Mouse (Mus musculus) forebrain, postnatal 0 days (tissue): ENCODE results near the gene Arhgap42. TPM values are rescaled to one million over a fixed set of nuclear protein-coding genes. Genes with fewer than 3 reads are reported as not detected.

Experiments
- ATAC-seq: fragments of 200-750 bp; cut with Nextera tagmentation; 2 replicates; pipeline ENCODE4 v1.8.0; 2017; ENCODE audit warnings: mild to moderate bottlenecking, moderate library complexity
- DNase-seq: peaks from one replicate; pipeline ENCODE4 v3.0.0-alpha.2; 2015
- H3K27ac ChIP-seq: fragments of 300-500 bp; sonication (generic); 2 replicates; pipeline ENCODE4 v1.5.1; 2014; ENCODE audit warnings: low read depth, mild to moderate bottlenecking, antibody characterized with exemption, low read length, moderate library complexity, mixed read lengths
- H3K27me3 ChIP-seq: fragments of 300-500 bp; sonication (generic); 2 replicates; pipeline ENCODE4 v1.6.1; 2014; ENCODE audit warnings: mild to moderate bottlenecking, low read length, mixed read lengths; ENCODE audit not compliant: insufficient read depth
- H3K36me3 ChIP-seq: fragments of 300-500 bp; sonication (generic); 2 replicates; pipeline ENCODE4 v1.6.1; 2014; ENCODE audit warnings: mild to moderate bottlenecking, moderate library complexity; ENCODE audit not compliant: insufficient read depth
- H3K4me1 ChIP-seq: fragments of 300-500 bp; sonication (generic); 2 replicates; pipeline ENCODE4 v1.6.1; 2014; ENCODE audit warnings: antibody characterized with exemption; ENCODE audit not compliant: insufficient read depth
- H3K4me2 ChIP-seq: fragments of 300-500 bp; sonication (generic); 2 replicates; pipeline ENCODE4 v1.6.1; 2014; ENCODE audit warnings: low read depth, mild to moderate bottlenecking, moderate library complexity
- H3K4me3 ChIP-seq: fragments of 300-500 bp; sonication (generic); 2 replicates; pipeline ENCODE4 v1.5.1; 2014; ENCODE audit warnings: low read depth, low read length, mixed read lengths
- H3K9ac ChIP-seq: fragments of 300-500 bp; sonication (generic); 2 replicates; pipeline ENCODE4 v1.6.1; 2014; ENCODE audit warnings: mild to moderate bottlenecking
- H3K9me3 ChIP-seq: fragments of 300-500 bp; sonication (generic); 2 replicates; pipeline ENCODE4 v1.6.1; 2016; ENCODE audit warnings: low read length
- CTCF ChIP-seq: sonication (generic); IDR thresholded peaks from 2 replicates; pipeline ENCODE4 v1.5.1; 2016; ENCODE audit warnings: antibody characterized with exemption, control low read depth, low read depth
- WGBS: fragments of 180-500 bp; shearing (Covaris S2); extraction: QIAGEN DNeasy Blood & Tissue Kit; methylation state at CpG from one replicate; pipeline ENCODE4 v1.1.7; 2014; 5-methylcytosine and 5-hydroxymethylcytosine counted together
- polyA plus RNA-seq: library from polyadenylated mRNA; unstranded; fragments of >200 nt; fragmentation: Nextera tagmentation; extraction: Ambion mirVana; gene quantifications from 2 replicates; pipeline ENCODE4 v1.2.1, GENCODE M21; 2015
- total RNA-seq: library from RNA; depleted of rRNA; stranded (reverse); fragments of >200 nt; gene quantifications from 2 replicates; pipeline ENCODE4 v1.2.3, GENCODE M21; 2014

The Arhgap42 gene
- total and polyA plus RNA-seq, 2 experiments from 2014 or later = 14.9 to 18.0 TPM

DNA sequence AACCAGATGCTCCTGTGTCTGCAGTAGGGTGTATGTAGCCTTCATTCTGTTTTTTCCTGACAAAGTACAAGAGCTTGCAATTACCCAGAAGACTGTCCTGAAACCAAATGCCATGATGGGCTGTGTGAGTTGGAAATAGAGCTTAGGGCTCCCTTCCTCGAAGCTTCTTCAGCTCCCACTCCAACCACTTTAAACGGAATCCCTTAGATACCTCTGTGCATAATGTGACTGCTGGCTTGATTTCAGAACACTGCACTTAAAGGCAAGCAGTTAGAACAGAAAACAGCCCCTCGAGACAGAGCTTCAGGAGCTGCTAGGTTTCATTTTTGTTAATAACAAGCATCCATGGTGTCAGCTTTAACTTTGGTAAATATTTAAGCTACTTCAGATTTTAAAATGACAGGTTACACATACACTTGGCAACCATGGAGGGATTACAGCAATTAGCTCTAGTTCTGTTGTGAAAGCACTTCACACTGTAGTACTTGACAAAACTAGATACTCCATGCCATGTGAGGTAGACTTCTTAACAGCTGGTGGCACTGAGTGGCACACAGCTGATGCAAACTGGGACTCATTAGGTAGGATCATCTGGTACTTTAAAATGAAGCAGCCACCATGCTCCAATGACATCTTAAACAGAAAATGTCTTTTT lies 201.8 kb downstream of the Arhgap42 start:
- TF ChIP-seq CTCF = no peak
- no peaks in the 10 kb centered on the region for H3K27me3 ChIP-seq
- H3K9me3 ChIP-seq = no peaks in the 10 kb centered on the region
- no peak overlapping the region for H3K9ac ChIP-seq
- no peak overlapping the region for H3K4me2 ChIP-seq
- no peak overlapping the region for H3K27ac ChIP-seq
- H3K4me3 ChIP-seq = no peak overlapping the region
- ATAC-seq = peak; percentile 82
- no peaks in the 10 kb centered on the region for H3K4me1 ChIP-seq
- no peaks in the 10 kb centered on the region for H3K36me3 ChIP-seq
- 48% methylated on average over 3 of the region's 3 CpGs for WGBS
- DNase-seq = peak; percentile 4

DNA sequence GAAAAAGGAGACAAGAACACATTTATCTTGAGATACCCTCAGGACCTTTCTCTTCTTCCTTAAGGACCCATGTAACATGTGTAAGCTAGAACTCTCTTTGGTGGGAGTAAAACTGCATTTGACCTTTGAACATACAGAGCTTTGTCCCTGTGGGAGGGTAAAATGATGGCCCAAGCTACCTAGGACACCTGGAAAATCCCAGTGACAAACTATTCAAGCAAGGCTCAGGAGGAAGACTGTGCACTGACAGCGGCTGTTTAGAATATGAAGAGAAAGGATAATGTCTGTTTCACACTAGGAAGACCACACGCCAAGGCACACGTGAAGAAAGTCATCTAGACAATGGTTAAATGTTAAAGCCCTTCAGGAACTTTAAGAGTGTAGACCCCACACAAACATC lies 211.0 kb downstream of the Arhgap42 start:
- Histone ChIP-seq H3K27me3 (no peaks in the 10 kb centered on the region), H3K36me3 (no peaks in the 10 kb centered on the region), H3K4me3 (no peak overlapping the region), H3K9ac (no peak overlapping the region), H3K4me2 (no peak overlapping the region), H3K4me1 (no peaks in the 10 kb centered on the region), H3K9me3 (no peaks in the 10 kb centered on the region), H3K27ac (no peak overlapping the region)
- no peak for ATAC-seq
- WGBS = 50% methylated on average over 3 of the region's 3 CpGs
- no peak for TF ChIP-seq CTCF
- DNase-seq = no peak

DNA sequence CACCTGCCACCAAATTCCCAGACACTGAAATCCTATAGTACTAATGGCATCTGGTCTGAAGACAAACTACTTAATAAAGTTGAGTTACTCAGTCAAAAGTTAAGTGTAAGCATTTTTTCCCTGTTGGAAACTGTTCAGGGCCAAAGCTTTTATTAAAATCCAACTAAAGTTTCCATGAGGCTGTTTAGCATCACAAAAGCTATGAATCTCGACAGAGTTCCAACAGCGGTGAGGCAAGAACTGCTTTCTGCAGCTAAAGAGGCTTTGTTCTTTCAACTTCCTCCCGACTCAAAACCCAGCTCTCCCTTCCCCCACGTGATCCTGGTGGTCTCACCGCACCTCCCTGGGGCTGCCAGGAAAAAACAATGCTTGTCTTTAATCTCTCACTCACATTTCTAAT lies 211.5 kb downstream of the Arhgap42 start:
- no peaks in the 10 kb centered on the region for H3K36me3 ChIP-seq
- under 1% methylated on average over 5 of the region's 5 CpGs for WGBS
- no peak overlapping the region for H3K9ac ChIP-seq
- no peak overlapping the region for H3K4me2 ChIP-seq
- ATAC-seq = no peak
- no peaks in the 10 kb centered on the region for H3K9me3 ChIP-seq
- no peaks in the 10 kb centered on the region for H3K4me1 ChIP-seq
- no peaks in the 10 kb centered on the region for H3K27me3 ChIP-seq
- no peak for DNase-seq
- no peak overlapping the region for H3K4me3 ChIP-seq
- TF ChIP-seq CTCF = no peak
- no peak overlapping the region for H3K27ac ChIP-seq

DNA sequence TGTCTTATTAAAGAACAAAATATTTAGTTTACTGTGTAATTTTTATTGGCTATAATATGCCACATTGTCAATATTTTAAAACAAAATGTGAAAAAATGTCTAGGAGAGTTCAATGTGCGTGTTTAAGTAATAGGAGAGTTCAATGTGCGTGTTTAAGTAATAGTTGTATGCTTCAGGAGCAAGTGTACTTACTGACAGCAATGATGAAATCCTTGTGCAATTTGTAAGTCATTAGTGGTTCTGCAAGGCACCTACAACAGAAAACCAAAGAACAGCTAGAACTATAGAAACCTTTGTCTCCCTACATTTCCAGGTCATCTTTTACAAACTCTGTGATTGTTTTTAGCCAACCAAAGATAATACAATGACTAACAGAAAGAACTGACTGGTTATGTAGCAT lies 223.8 kb downstream of the Arhgap42 start:
- ATAC-seq = no peak
- no peaks in the 10 kb centered on the region for H3K9me3 ChIP-seq
- no peak for DNase-seq
- TF ChIP-seq CTCF = no peak
- H3K4me1 ChIP-seq = no peaks in the 10 kb centered on the region
- H3K27me3 ChIP-seq = no peaks in the 10 kb centered on the region
- H3K4me2 ChIP-seq = no peak overlapping the region
- WGBS = 95% methylated on average over 2 of the region's 2 CpGs
- H3K4me3 ChIP-seq = no peak overlapping the region
- H3K27ac ChIP-seq = no peak overlapping the region
- peaks cover 5% of the 10 kb centered on the region for H3K36me3 ChIP-seq
- H3K9ac ChIP-seq = no peak overlapping the region

DNA sequence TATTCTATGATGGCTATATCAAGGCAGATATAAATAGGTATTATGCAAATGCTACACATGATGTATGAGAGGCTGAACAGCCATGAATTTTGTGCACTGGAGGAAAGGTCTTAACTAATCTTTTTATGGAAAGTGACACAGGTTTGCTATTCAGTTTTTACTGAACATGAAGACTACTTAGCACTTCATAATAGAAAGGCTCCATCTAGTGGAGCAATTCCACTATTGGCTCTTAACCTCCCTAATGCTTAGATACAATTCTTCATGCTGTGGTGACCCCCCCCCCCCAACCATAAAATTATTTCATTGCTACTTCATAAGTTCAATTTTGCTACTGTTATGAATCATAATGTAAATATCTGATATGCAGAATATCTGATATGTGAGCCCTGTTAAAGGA lies 237.7 kb downstream of the Arhgap42 start:
- no peak for ATAC-seq
- H3K4me3 ChIP-seq = no peak overlapping the region
- no peaks in the 10 kb centered on the region for H3K9me3 ChIP-seq
- H3K27ac ChIP-seq = no peak overlapping the region
- H3K27me3 ChIP-seq = no peaks in the 10 kb centered on the region
- peak; percentile 43 for TF ChIP-seq CTCF
- H3K4me1 ChIP-seq = no peaks in the 10 kb centered on the region
- H3K4me2 ChIP-seq = no peak overlapping the region
- no peak overlapping the region for H3K9ac ChIP-seq
- DNase-seq = no peak
- 0 out of 2 replicates have a peak, but pooled peaks cover 4% of the 10 kb centered on the region for H3K36me3 ChIP-seq

DNA sequence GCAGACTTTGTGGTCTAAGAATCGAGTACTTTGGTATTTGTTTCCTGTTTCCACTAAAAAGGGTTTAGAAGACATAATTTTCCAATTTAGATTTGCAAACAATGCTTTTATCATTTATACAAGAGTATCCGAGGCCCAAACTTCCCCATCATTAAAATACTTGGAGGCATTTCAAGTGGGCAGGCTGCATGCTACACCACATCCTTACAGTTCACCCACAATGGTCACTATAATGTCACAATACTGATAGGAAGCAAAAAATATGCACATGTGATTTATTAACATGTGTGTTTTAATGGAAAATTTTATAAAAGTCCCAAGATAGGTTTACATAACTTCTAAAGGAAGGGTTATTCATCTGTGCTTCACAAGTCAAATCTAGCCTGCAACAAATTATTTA lies 242.4 kb downstream of the Arhgap42 start:
- DNase-seq (no peak), ATAC-seq (no peak)
- TF ChIP-seq CTCF = no peak
- Histone ChIP-seq H3K27me3 (no peaks in the 10 kb centered on the region), H3K27ac (no peak overlapping the region), H3K4me3 (no peak overlapping the region), H3K36me3 (no peaks in the 10 kb centered on the region), H3K4me2 (no peak overlapping the region), H3K4me1 (no peaks in the 10 kb centered on the region), H3K9ac (no peak overlapping the region), H3K9me3 (no peaks in the 10 kb centered on the region)
- WGBS = 67% methylated on average over 2 of the region's 2 CpGs

DNA sequence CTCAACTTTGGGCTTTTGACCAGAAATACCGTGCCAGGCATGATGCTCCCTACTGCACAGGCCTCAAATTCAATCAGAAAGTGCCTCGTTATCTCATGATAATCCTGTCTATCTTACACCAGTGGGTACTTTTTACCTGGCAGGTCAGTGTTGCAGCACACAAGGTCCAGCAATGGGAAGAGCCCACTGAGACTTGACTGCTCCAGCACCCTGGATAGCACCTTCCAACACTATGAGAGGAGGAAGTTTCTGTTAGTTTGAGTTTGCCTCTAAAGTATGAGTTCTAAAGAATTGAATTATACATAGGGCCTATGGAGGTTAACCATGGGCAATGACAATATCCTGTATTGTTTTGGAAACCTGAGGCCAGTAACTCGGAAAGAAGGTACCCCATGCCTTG lies 256.6 kb downstream of the Arhgap42 start:
- H3K27ac ChIP-seq = no peak overlapping the region
- DNase-seq (no peak), ATAC-seq (no peak)
- H3K4me3 ChIP-seq = no peak overlapping the region
- no peak overlapping the region for H3K9ac ChIP-seq
- no peak for TF ChIP-seq CTCF
- no peaks in the 10 kb centered on the region for H3K36me3 ChIP-seq
- no peaks in the 10 kb centered on the region for H3K9me3 ChIP-seq
- H3K27me3 ChIP-seq = no peaks in the 10 kb centered on the region
- no peak overlapping the region for H3K4me2 ChIP-seq
- H3K4me1 ChIP-seq = no peaks in the 10 kb centered on the region; the same call in 1 of the 2 replicates
- WGBS = 74% methylated on average over 3 of the region's 3 CpGs
